Mouse (Mus musculus) forebrain, embryonic 14.5 days (tissue): ENCODE results near the gene Crtap. TPM values are rescaled to one million over a fixed set of nuclear protein-coding genes. Genes with fewer than 3 reads are reported as not detected.

ENCODE experiments used
- ATAC-seq: fragments of 200-750 bp; cut with Nextera tagmentation; 2 replicates; pipeline ENCODE4 v1.8.0; 2017; ENCODE audit warnings: mild to moderate bottlenecking, moderate library complexity
- DNase-seq: peaks from one replicate; pipeline ENCODE4 v3.0.0-alpha.2; 2015; ENCODE audit warnings: low spot score
- H3K27ac ChIP-seq: fragments of 300-500 bp; sonication (generic); 2 replicates; pipeline ENCODE4 v1.5.1; 2014; ENCODE audit warnings: low read depth, mild to moderate bottlenecking, control low read depth, low read length, moderate library complexity
- H3K27me3 ChIP-seq: fragments of 300-500 bp; sonication (generic); replicated peaks from 2 replicates; pipeline ENCODE4 v1.6.1; 2014; ENCODE audit warnings: low read length, control low read depth, mixed read lengths; ENCODE audit not compliant: control insufficient read depth, insufficient read depth
- H3K36me3 ChIP-seq: fragments of 300-500 bp; sonication (generic); 2 replicates; pipeline ENCODE4 v1.6.1; 2014; ENCODE audit warnings: low read length, control low read depth; ENCODE audit not compliant: control insufficient read depth, insufficient read depth
- H3K4me1 ChIP-seq: fragments of 300-500 bp; sonication (generic); 2 replicates; pipeline ENCODE4 v1.6.1; 2014; ENCODE audit warnings: antibody characterized with exemption, low read length, control low read depth; ENCODE audit not compliant: control insufficient read depth, insufficient read depth
- H3K4me2 ChIP-seq: fragments of 300-500 bp; sonication (generic); 2 replicates; pipeline ENCODE4 v1.6.1; 2014; ENCODE audit warnings: mild to moderate bottlenecking, control low read depth, low read length
- H3K4me3 ChIP-seq: fragments of 300-500 bp; sonication (generic); 2 replicates; pipeline ENCODE4 v1.5.1; 2014; ENCODE audit warnings: low read depth, low read length, control low read depth
- H3K9ac ChIP-seq: fragments of 300-500 bp; sonication (generic); 2 replicates; pipeline ENCODE4 v1.6.1; 2014; ENCODE audit warnings: mild to moderate bottlenecking, low read length, control low read depth, moderate library complexity
- H3K9me3 ChIP-seq: fragments of 300-500 bp; sonication (generic); replicated peaks from 2 replicates; pipeline ENCODE4 v1.6.1; 2016; ENCODE audit warnings: low read length, control low read depth, mixed read lengths; ENCODE audit not compliant: control insufficient read depth
- WGBS: fragments of 180-500 bp; shearing (Covaris S2); extraction: QIAGEN DNeasy Blood & Tissue Kit; methylation state at CpG from one replicate; pipeline ENCODE4 v1.1.7; 2014; 5-methylcytosine and 5-hydroxymethylcytosine counted together
- polyA plus RNA-seq: library from polyadenylated mRNA; unstranded; fragments of >200 nt; fragmentation: Nextera tagmentation; extraction: Ambion mirVana; gene quantifications from 2 replicates; pipeline ENCODE4 v1.2.1, GENCODE M21; 2014

Crtap gene
- polyA plus RNA-seq, 1 experiment from 2014 or later: 23.6 TPM

DNA sequence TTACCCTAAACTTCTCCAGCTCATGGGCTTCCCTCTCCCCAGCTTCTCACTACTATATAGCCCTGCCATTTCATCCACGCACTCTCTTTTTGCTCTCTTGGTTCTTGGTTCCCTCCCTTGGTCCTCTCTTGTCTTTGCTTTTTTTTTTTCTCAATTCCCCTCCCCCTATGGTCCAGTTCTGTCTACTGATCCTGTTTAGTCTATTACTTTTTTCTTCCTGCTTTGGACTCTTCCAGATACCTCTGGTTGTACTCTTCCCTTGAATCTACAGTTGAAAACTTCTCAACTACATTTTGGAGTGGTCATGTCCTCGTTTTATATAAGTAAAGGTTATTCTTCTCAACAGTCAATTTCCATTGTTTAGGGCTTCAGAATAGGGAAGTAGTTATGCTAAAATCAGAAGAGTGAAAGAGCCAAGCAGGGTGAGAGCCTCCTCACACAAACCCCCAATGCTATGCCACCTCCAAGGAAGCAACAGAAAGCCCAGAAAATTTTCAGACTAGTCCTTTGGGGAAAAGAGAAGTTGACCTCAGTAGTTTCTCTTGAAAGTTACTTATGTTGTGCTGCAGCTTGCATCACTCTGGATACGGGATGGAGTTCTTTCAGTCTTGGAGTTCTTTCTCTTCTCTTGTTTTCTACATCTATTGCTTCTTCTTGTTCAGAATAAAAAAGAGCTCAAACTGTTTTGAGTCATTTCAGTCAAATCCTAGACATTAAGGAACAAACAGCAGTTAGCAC, 64.3 kb downstream of the Crtap start:
- H3K27ac ChIP-seq: no peak overlapping the region
- WGBS: 68% methylated on average over 3 of the region's 3 CpGs
- H3K36me3 ChIP-seq: no peaks in the 10 kb centered on the region
- no peaks in the 10 kb centered on the region for H3K9me3 ChIP-seq
- DNase-seq (no peak), ATAC-seq (no peak)
- no peak overlapping the region for H3K9ac ChIP-seq
- H3K4me2 ChIP-seq: no peak overlapping the region
- H3K4me3 ChIP-seq: no peak overlapping the region
- no peaks in the 10 kb centered on the region for H3K27me3 ChIP-seq
- H3K4me1 ChIP-seq: no peaks in the 10 kb centered on the region

Other genes starting within 250 kb of the Crtap start
- gene Bcl2a1c, start 60.5 kb downstream of the Crtap start, polyA plus RNA-seq: not detected in 2 replicates
- 25.9 and 26.3 TPM in 2 replicates for gene Glb1, start 10.4 kb upstream of the Crtap start, polyA plus RNA-seq
- gene Tmppe, start 10.4 kb upstream of the Crtap start, polyA plus RNA-seq: 1.7 and 1.8 TPM in 2 replicates
- not detected in 2 replicates for gene Ccr4, start 114.2 kb upstream of the Crtap start, polyA plus RNA-seq
- not detected in 2 replicates for gene C130032M10Rik, start 125.0 kb upstream of the Crtap start, polyA plus RNA-seq
- 0.04 and 0.05 TPM in 2 replicates for gene Trim71, start 173.7 kb upstream of the Crtap start, polyA plus RNA-seq
- 54.6 and 55.1 TPM in 2 replicates for gene Cnot10, start 249.5 kb upstream of the Crtap start, polyA plus RNA-seq